Mouse (Mus musculus): Measurements from ENCODE around the gene Coch.
"Not testable (repeated sequence)": the region's sequence is repeated elsewhere in the genome, so short reads cannot be mapped to it uniquely, and the experiment has no call there.

Coch gene

DNA sequence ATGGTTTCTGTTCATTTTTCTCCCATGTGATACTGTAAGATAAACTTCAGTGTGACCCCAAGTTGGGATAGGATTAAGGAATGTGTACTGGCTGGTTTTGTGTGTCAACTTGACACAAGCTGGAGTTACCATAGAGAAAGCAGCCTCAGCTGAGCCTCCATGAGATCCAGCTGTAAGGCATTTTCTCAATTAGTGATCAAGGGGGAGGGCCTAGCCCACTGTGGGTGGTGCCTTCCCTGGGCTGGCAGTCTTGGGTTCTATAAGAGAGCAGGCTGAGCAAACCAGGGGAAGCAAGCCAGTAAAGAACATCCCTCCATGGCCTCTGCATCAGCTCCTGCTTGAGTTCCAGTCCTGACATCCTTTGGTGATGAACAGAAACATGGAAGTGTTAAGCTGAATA is 56.3 kb downstream of the Coch start:
- not testable (repeated sequence) for DNase-seq

Data from right cerebral cortex, postnatal 25 days (tissue).